Mouse (Mus musculus) embryo, embryonic 10.5 days (tissue): ENCODE measurements at regions not wholly inside any gene's neighbourhood (a gene's known extent, or its start where the extent isn't known, plus 50 kb on each side); places are given as distances from the start of the nearest gene placed in this dataset.

ENCODE experiments used
- DNase-seq: peaks from one replicate; pipeline ENCODE4 v3.0.0-alpha.2; 2015; ENCODE audit warnings: low spot score

DNA sequence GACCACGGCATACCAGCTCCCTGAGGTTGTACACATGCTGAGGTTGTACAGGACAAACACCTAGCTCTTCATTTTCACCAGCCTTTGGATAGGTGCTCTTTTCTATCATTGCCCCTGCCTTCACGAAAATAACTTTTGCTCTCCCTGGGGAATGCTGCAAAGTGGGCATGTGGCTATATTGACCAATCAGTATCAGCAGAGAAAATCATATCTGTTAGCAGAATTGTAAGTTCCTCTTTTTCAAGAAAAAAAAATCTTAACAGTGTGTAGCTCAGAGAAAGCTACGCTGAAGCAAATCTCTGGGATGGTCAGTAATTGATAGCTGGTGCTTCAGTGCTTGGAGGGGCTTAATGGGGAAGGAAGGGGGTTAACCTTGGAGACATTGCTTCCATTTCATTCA lies 319.6 kb upstream of the 5930422O12Rik start:
- DNase-seq: no peak

DNA sequence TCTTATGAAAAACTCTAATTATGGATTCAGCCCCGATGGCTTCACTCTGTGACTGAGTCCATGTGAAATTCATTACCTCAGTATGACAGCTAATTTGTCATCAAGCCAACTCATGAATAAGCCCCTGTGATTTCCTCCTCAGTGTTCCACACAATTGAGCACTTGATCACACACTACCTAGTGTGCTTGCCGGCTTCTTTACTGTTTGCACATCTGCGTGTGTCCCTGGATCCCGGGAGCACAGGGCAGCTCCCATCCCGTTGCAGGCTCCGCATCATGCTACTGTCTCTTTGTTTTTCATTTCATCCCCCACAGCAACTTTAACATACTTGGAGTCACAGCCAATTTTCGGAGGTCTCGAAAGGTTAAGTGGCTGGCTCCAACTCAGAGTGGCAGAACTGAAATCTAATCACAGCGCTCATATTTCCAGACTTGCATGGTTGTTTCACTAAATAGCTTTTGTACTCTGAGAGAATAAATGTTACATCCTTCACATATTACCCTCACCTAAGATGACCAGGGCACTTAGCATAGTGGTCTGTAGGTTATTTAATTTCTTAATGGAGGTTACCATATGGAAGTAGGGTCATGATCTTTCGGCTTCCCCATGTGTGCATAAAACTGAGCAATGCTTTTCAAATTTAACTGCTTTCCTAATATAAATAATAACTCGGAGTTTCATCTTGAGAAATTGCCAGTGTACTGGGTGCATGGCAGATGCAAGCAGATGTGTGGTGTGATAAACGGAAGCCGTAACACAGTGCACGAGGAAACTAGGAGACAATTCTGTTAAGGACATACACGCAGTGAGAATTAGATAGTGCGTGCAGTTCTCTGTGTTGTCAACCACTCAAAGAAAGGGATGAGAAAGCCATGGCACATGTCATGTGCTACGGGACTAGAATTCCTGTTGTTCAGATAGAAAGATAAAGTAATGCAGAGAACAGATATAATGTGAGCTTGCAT lies 313.0 kb upstream of the 5930422O12Rik start:
- DNase-seq: peak; percentile 61

DNA sequence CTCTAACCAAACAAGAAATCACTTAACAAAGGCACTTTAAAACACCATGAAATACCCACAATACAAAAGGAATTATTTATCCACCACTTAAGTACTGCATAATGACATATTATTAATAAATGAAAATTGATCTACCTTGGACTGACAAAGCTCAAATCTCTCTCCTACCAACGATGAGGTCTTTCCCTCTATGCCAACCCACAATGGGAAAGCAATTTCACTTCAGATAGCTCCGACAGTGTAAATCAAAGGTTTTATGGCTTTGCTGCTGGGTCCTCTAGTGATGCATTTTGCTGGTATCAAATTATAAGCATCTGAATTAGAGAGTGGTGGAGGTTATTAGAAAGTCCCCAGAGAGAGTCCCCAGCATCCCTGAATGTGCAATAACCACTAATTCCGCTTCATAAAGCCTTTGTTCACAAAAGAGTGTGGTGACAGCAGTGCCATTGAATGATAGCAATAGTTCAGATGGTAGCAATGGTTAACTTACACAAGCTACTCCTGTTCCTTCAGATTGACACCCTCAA lies 305.4 kb upstream of the 5930422O12Rik start:
- DNase-seq: no peak

DNA sequence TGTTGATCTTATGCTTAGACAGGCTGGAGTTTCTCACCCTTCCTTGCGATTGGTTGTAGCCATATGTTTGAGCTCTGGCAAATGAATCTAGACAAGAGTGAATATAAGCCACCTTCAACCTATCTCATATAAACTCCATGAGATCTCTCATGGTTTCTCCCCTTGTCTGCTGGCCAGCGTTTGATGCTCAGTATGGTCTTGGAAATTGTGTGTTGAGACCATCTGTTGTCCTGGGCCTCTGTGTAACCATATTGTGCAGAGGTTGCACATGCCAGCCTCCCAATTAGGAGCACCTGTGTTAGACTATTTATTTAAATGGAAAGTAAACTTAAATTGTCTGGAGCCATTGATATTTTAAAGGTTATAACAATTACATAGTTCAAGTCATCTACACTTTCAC lies 301.5 kb upstream of the 5930422O12Rik start:
- DNase-seq: no peak

DNA sequence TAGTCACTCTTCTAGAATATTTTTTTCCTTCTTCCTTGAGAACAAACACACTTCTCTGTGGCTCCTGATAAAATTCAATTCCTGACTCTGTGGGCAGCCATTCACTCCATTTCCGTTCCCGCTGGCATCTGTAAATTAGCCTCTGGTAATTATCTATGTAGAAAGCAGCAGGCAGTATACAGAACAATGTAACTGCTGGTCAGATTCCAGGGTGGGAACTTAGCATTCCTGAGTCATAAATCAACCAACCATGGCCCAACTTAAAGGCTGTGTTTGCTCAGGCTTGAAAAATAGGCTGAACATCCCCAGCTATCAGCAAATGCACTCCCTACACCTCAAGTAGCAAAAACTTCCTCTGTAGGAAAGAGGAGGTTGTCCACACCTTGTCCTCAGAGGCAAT lies 289.6 kb upstream of the 5930422O12Rik start:
- DNase-seq: peak; percentile 49

DNA sequence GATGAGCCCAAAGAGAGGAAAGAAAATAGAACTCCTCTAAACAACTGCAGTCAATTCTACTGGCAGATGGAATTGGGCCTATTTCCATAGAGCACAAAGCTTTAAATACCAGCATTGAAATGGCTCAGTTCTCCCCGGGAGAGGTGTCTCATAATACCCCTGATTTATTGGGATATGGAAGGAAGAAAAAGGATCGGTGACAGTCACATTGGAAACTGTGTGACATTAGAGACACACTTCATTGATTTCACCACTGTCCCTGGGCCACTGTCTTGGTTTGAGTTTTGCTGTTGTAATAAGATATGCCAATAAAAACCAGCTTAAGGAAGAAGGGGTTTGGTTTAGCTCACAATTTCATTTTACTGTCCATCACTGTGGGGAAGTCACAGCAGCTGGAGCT lies 288.7 kb upstream of the 5930422O12Rik start:
- DNase-seq: peak; percentile 23

DNA sequence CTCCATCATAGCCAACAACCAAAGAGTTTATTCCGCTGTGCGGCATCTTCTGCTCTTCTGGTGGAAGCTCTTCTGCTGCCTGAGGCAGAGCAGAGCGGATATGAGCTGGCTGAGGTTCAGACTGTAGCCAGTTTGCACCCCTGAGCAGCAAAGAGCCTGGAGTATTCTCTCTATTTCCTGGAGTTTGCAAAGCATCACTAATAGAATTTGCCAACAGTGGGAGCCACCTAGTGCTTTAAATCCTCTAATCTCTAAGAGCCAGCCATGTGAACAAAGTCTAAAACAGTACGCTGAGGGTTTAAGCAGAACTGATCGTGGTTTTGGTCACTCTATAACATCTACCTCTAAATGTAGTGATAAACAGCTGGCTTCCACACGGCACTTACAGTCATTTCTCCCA lies 250.9 kb upstream of the 5930422O12Rik start:
- DNase-seq: no peak

DNA sequence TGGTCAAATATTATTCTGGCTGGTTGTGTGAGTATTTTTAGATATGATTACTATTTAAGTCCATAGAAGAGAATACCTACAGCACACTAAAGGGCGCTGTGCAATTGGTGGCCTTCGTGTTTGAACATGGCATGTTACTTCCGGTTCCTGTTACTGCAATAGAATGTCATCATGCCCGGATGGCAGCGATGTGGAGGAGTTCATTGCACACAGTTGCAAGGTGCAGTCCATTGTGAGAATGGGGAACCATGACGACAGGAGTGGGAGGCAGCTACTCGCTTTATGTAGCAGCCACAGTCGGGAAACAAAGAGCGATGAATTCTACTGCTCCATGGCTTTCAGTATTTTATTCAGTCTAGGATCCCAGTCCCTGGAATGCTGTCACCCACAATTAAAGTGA lies 245.5 kb upstream of the 5930422O12Rik start:
- no peak for DNase-seq
